Mouse (Mus musculus) lung, postnatal 25 days (tissue): ENCODE data around the gene Ino80e.
"Not testable (repeated sequence)": the region's sequence is repeated elsewhere in the genome, so short reads cannot be mapped to it uniquely, and the experiment has no call there.

Experiments used
- DNase-seq: peaks from one replicate; pipeline ENCODE4 v3.0.0; 2022; ENCODE audit warnings: low spot score

Ino80e gene

GRCm38 (mm10) chr7:126862147-126862784, at the start of gene Ino80e:
TSS of gene Ino80e (minus strand) at chr7:126862377.
- DNase-seq = peak; percentile 94

GRCm38 (mm10) chr7:126905590-126905989, 43.4 kb upstream of the Ino80e start:
- no peak for DNase-seq

GRCm38 (mm10) chr7:126899781-126900180, 37.6 kb upstream of the Ino80e start:
- DNase-seq = not testable (repeated sequence)

- DNase-seq = peak; percentile 96
Observed at GRCm38 (mm10) chr7:126898102-126898990, 36.2 kb upstream of the Ino80e start.

GRCm38 (mm10) chr7:126897390-126898101, 35.4 kb upstream of the Ino80e start:
- DNase-seq = peak; percentile 59

GRCm38 (mm10) chr7:126896912-126897311, 34.7 kb upstream of the Ino80e start:
- no peak for DNase-seq

- DNase-seq = peak; percentile 46
Observed at GRCm38 (mm10) chr7:126888852-126889251, 26.7 kb upstream of the Ino80e start.

GRCm38 (mm10) chr7:126887281-126887680, 25.1 kb upstream of the Ino80e start:
- DNase-seq = no peak

GRCm38 (mm10) chr7:126884286-126885164, 22.3 kb upstream of the Ino80e start, which contains the start of gene Taok2:
TSS of gene Taok2 (minus strand) at chr7:126884703.
- peak; percentile 98 for DNase-seq

- DNase-seq = no peak
Observed at GRCm38 (mm10) chr7:126883731-126884181, 21.6 kb upstream of the Ino80e start.

GRCm38 (mm10) chr7:126881040-126881439, 18.9 kb upstream of the Ino80e start:
- peak; percentile 83 for DNase-seq

- DNase-seq = no peak
Observed at GRCm38 (mm10) chr7:126877239-126877638, 15.1 kb upstream of the Ino80e start.

- no peak for DNase-seq
Observed at GRCm38 (mm10) chr7:126870520-126870891, 8.3 kb upstream of the Ino80e start.

GRCm38 (mm10) chr7:126869780-126870519, 7.8 kb upstream of the Ino80e start:
- no peak for DNase-seq

- no peak for DNase-seq
Observed at GRCm38 (mm10) chr7:126868003-126868402, 5.8 kb upstream of the Ino80e start.

GRCm38 (mm10) chr7:126867534-126867933, 5.4 kb upstream of the Ino80e start:
- DNase-seq = no peak

- no peak for DNase-seq
Observed at GRCm38 (mm10) chr7:126863791-126864190, 1.6 kb upstream of the Ino80e start.

- DNase-seq = peak; percentile 97
Observed at GRCm38 (mm10) chr7:126861429-126862130, 597 bp downstream of the Ino80e start, which contains the start of gene Hirip3. TSS of gene Hirip3 (plus strand) at chr7:126861972.

- no peak for DNase-seq
Observed at GRCm38 (mm10) chr7:126860987-126861386, 1.2 kb downstream of the Ino80e start.
